Mouse (Mus musculus) C2C12 (cell line): ENCODE measurements around the gene C9orf72. TPM values are rescaled to one million over a fixed set of nuclear protein-coding genes. Genes with fewer than 3 reads are reported as not detected.

Experiments used
- H3K27me3 ChIP-seq: one replicate; pipeline ENCODE4 v1.6.1; 2011; ENCODE audit not compliant: control insufficient read depth, insufficient read depth, insufficient read length
- H3K36me3 ChIP-seq: one replicate; pipeline ENCODE4 v1.6.1; 2011; ENCODE audit not compliant: control insufficient read depth, insufficient read depth
- H3K4me3 ChIP-seq: one replicate; pipeline ENCODE4 v1.5.1; 2011; ENCODE audit warnings: mild to moderate bottlenecking, control low read depth; ENCODE audit not compliant: poor library complexity, insufficient read depth, severe bottlenecking
- H3K79me2 ChIP-seq: one replicate; pipeline ENCODE4 v1.6.1; 2011; ENCODE audit not compliant: control insufficient read depth, insufficient read depth
- H3K79me3 ChIP-seq: one replicate; pipeline ENCODE4 v1.6.1; 2011; ENCODE audit warnings: low read depth, control low read depth
- H3ac ChIP-seq: one replicate; pipeline ENCODE3; 2011; ENCODE audit warnings: low read depth; ENCODE audit not compliant: control insufficient read depth, insufficient read length
- CEBPB ChIP-seq: IDR thresholded peaks from one replicate; pipeline ENCODE4 v1.6.1; 2011; ENCODE audit warnings: low read depth, mild to moderate bottlenecking, control low read depth, moderate library complexity
- CTCF ChIP-seq: IDR thresholded peaks from one replicate; pipeline ENCODE4 v1.5.1; 2011; ENCODE audit not compliant: control insufficient read depth, insufficient read depth, insufficient read length
- FOSL1 ChIP-seq: IDR thresholded peaks from one replicate; pipeline ENCODE4 v1.8.0; 2011; ENCODE audit warnings: mild to moderate bottlenecking, low read length; ENCODE audit not compliant: poor library complexity, insufficient read depth, severe bottlenecking
- MAX ChIP-seq: IDR thresholded peaks from one replicate; pipeline ENCODE4 v1.6.1; 2011; ENCODE audit warnings: mild to moderate bottlenecking, control low read depth
- MYOD1 ChIP-seq: IDR thresholded peaks from one replicate; pipeline ENCODE4 v1.6.1; 2011; ENCODE audit warnings: low read depth; ENCODE audit not compliant: control insufficient read depth, insufficient read length
- MYOG ChIP-seq: IDR thresholded peaks from one replicate; pipeline ENCODE4 v1.6.1; 2011; ENCODE audit not compliant: control insufficient read depth, insufficient read length; ENCODE audit errors: extremely low read depth
- USF1 ChIP-seq: IDR thresholded peaks from one replicate; pipeline ENCODE4 v1.6.1; 2011; ENCODE audit warnings: low read depth, mild to moderate bottlenecking, control low read depth, moderate library complexity
- polyA plus RNA-seq: library from polyadenylated mRNA; unstranded; fragments of >200 nt; fragmentation: generic; extraction: Trizol; gene quantifications from one replicate; pipeline ENCODE4 v1.2.1, GENCODE M21; 2012; ENCODE audit warnings: missing spikeins

Gene C9orf72
- polyA plus RNA-seq, 1 experiment, result 5.7 TPM

- no peaks in the 10 kb centered on the region for H3K27me3 ChIP-seq
- TF ChIP-seq MYOG (no peak), CEBPB (no peak), MYOD1 (no peak)
These were observed 50.4 kb downstream of the C9orf72 start for GRCm38 (mm10) chr4:35175566-35175965.

GRCm38 (mm10) chr4:35173551-35173950, 52.4 kb downstream of the C9orf72 start:
- no peaks in the 10 kb centered on the region for H3K79me3 ChIP-seq
- TF ChIP-seq FOSL1, result no peak
- TF ChIP-seq MYOD1, result no peak
- TF ChIP-seq USF1, result no peak
- TF ChIP-seq MAX, result no peak
- no peak for TF ChIP-seq MYOG
- no peak for TF ChIP-seq CEBPB
- TF ChIP-seq CTCF, result no peak
- H3K4me3 ChIP-seq, result no peak overlapping the region
- no peak overlapping the region for H3ac ChIP-seq
- H3K36me3 ChIP-seq, result no peaks in the 10 kb centered on the region
- H3K27me3 ChIP-seq, result no peaks in the 10 kb centered on the region
- no peaks in the 10 kb centered on the region for H3K79me2 ChIP-seq

More at GRCm38 (mm10) chr4:35175566-35175965, 50.4 kb downstream of the C9orf72 start:
- Histone ChIP-seq H3K79me2 (no peaks in the 10 kb centered on the region), H3K36me3 (no peaks in the 10 kb centered on the region), H3K79me3 (no peaks in the 10 kb centered on the region), H3K4me3 (no peak overlapping the region), H3ac (no peak overlapping the region)

GRCm38 (mm10) chr4:35172471-35172870, 53.5 kb downstream of the C9orf72 start:
- H3K4me3 ChIP-seq, result no peak overlapping the region
- no peak for TF ChIP-seq MYOG
- no peak for TF ChIP-seq FOSL1
- no peak for TF ChIP-seq USF1
- no peak for TF ChIP-seq MYOD1
- no peak for TF ChIP-seq CTCF
- no peak for TF ChIP-seq CEBPB
- TF ChIP-seq MAX, result no peak
- H3K36me3 ChIP-seq, result no peaks in the 10 kb centered on the region
- no peaks in the 10 kb centered on the region for H3K27me3 ChIP-seq
- H3K79me2 ChIP-seq, result no peaks in the 10 kb centered on the region
- no peaks in the 10 kb centered on the region for H3K79me3 ChIP-seq
- H3ac ChIP-seq, result no peak overlapping the region

- TF ChIP-seq CEBPB (no peak), CTCF (no peak), MYOG (no peak), USF1 (no peak), FOSL1 (no peak), MYOD1 (no peak), MAX (no peak)
- Histone ChIP-seq H3ac (no peak overlapping the region), H3K79me2 (no peaks in the 10 kb centered on the region), H3K4me3 (no peak overlapping the region), H3K79me3 (no peaks in the 10 kb centered on the region), H3K36me3 (no peaks in the 10 kb centered on the region), H3K27me3 (no peaks in the 10 kb centered on the region)
These were observed 56.3 kb downstream of the C9orf72 start for GRCm38 (mm10) chr4:35169571-35170125.

GRCm38 (mm10) chr4:35167855-35168254, 58.1 kb downstream of the C9orf72 start:
- TF ChIP-seq FOSL1 (no peak), USF1 (no peak), MYOG (no peak), CTCF (no peak), MAX (no peak), CEBPB (no peak), MYOD1 (no peak)
- no peaks in the 10 kb centered on the region for H3K36me3 ChIP-seq
- no peaks in the 10 kb centered on the region for H3K27me3 ChIP-seq
- H3K79me3 ChIP-seq, result no peaks in the 10 kb centered on the region
- no peaks in the 10 kb centered on the region for H3K79me2 ChIP-seq
- no peak overlapping the region for H3ac ChIP-seq
- H3K4me3 ChIP-seq, result no peak overlapping the region

GRCm38 (mm10) chr4:35165947-35166346, 60.0 kb downstream of the C9orf72 start:
- TF ChIP-seq CTCF (no peak), FOSL1 (no peak), USF1 (no peak), MAX (no peak), MYOG (no peak)
- H3K79me3 ChIP-seq, result no peaks in the 10 kb centered on the region
- no peak overlapping the region for H3ac ChIP-seq
- no peaks in the 10 kb centered on the region for H3K36me3 ChIP-seq
- no peaks in the 10 kb centered on the region for H3K27me3 ChIP-seq
- H3K79me2 ChIP-seq, result no peaks in the 10 kb centered on the region
- no peak overlapping the region for H3K4me3 ChIP-seq
